Mouse (Mus musculus) natural killer cell, adult 2 months (primary cell): ENCODE results near the gene Clk1.

Source experiments
- DNase-seq, 2 experiments: peaks; one replicate each; pipeline ENCODE4 v3.0.0; 2022; ENCODE audit warnings: low spot score in 2 of 2

Clk1 gene

GRCm38 (mm10) chr1:58423371-58424248 lies at the start of gene Clk1:
Clk1 (minus strand) TSS chr1:58424066.
- DNase-seq = peak; percentile 95 to 97

GRCm38 (mm10) chr1:58465561-58465960 lies 41.7 kb upstream of the Clk1 start:
- DNase-seq = no peak

- DNase-seq = no peak
These were observed 41.2 kb upstream of the Clk1 start for GRCm38 (mm10) chr1:58465042-58465441.

- no peak for DNase-seq
These were observed 40.1 kb upstream of the Clk1 start for GRCm38 (mm10) chr1:58463935-58464334.

GRCm38 (mm10) chr1:58460566-58460965 lies 36.7 kb upstream of the Clk1 start:
- no peak for DNase-seq

- no peak for DNase-seq
These were observed 35.0 kb upstream of the Clk1 start for GRCm38 (mm10) chr1:58458867-58459266.

- no peak for DNase-seq
These were observed 34.3 kb upstream of the Clk1 start for GRCm38 (mm10) chr1:58458175-58458574.

- DNase-seq = peak in 1 of 2 experiments; percentile 17
These were observed 30.4 kb upstream of the Clk1 start for GRCm38 (mm10) chr1:58454316-58454715.

GRCm38 (mm10) chr1:58448396-58448795 lies 24.5 kb upstream of the Clk1 start:
- DNase-seq = no peak

GRCm38 (mm10) chr1:58447766-58448165 lies 23.9 kb upstream of the Clk1 start:
- no peak for DNase-seq

GRCm38 (mm10) chr1:58445861-58446260 lies 22.0 kb upstream of the Clk1 start:
- peak; percentile 28 to 29 for DNase-seq

GRCm38 (mm10) chr1:58445143-58445722 lies 21.4 kb upstream of the Clk1 start, which contains the start of the genes Nif3l1 and Ppil3:
Nif3l1 (plus strand) TSS chr1:58445151.
Ppil3 (minus strand) TSS chr1:58445486.
- DNase-seq = peak; percentile 76 to 84

- DNase-seq = no peak
These were observed 20.8 kb upstream of the Clk1 start for GRCm38 (mm10) chr1:58444691-58445090.

- no peak for DNase-seq
These were observed 685 bp upstream of the Clk1 start for GRCm38 (mm10) chr1:58424551-58424950.

- DNase-seq = peak; percentile 67 to 73
These were observed 987 bp downstream of the Clk1 start for GRCm38 (mm10) chr1:58422879-58423278.

GRCm38 (mm10) chr1:58420961-58421360 lies 2.9 kb downstream of the Clk1 start:
- DNase-seq = no peak

- DNase-seq = no peak
These were observed 3.8 kb downstream of the Clk1 start for GRCm38 (mm10) chr1:58420032-58420431.

GRCm38 (mm10) chr1:58416048-58416447 lies 7.8 kb downstream of the Clk1 start:
- no peak for DNase-seq

GRCm38 (mm10) chr1:58415442-58415841 lies 8.4 kb downstream of the Clk1 start:
- no peak for DNase-seq

GRCm38 (mm10) chr1:58410776-58411175 lies 13.1 kb downstream of the Clk1 start:
- no peak for DNase-seq

- no peak for DNase-seq
These were observed 13.7 kb downstream of the Clk1 start for GRCm38 (mm10) chr1:58410198-58410588.

- no peak for DNase-seq
These were observed 14.2 kb downstream of the Clk1 start for GRCm38 (mm10) chr1:58409553-58410197.

- no peak for DNase-seq
These were observed 15.7 kb downstream of the Clk1 start for GRCm38 (mm10) chr1:58408141-58408540.
